Mouse (Mus musculus) frontal cortex, adult (tissue): ENCODE measurements around the gene Pgghg.
A peak's percentile ranks its signal among the peaks of the same experiment; 100 is the strongest.

ENCODE experiments used
- ATAC-seq: cut with Nextera tagmentation; 2 replicates; pipeline ENCODE4 v1.9.2; 2017; ENCODE audit warnings: mild to moderate bottlenecking, moderate library complexity, mixed read lengths; ENCODE audit not compliant: low TSS enrichment

Pgghg gene

DNA sequence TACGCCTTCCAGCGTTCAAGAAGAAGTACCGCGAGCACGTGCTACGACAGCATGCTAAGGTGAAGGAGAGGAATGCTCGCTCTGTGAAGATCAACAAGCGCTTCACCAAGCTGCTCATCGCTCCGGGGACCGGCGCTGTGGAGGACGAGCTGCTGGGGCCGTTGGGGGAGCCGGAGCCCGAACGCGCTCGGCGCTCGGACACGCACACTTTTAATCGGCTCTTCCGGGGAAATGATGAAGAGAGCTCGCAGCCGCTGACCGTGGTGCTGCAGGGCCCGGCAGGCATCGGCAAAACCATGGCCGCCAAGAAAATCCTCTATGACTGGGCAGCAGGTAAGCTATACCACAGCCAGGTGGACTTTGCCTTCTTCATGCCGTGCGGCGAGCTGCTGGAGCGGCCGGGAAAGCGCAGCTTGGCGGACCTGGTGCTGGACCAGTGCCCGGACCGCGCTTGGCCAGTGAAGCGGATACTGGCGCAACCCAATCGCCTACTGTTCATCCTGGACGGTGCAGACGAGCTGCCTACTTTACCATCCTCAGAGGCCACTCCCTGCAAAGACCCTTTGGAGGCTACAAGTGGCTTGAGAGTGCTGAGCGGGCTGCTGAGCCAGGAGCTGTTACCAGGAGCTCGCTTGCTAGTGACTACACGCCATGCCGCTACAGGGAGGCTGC, 18.7 kb upstream of the Pgghg start:
- peak; percentile 72; the same call in 1 of the 2 replicates for ATAC-seq

DNA sequence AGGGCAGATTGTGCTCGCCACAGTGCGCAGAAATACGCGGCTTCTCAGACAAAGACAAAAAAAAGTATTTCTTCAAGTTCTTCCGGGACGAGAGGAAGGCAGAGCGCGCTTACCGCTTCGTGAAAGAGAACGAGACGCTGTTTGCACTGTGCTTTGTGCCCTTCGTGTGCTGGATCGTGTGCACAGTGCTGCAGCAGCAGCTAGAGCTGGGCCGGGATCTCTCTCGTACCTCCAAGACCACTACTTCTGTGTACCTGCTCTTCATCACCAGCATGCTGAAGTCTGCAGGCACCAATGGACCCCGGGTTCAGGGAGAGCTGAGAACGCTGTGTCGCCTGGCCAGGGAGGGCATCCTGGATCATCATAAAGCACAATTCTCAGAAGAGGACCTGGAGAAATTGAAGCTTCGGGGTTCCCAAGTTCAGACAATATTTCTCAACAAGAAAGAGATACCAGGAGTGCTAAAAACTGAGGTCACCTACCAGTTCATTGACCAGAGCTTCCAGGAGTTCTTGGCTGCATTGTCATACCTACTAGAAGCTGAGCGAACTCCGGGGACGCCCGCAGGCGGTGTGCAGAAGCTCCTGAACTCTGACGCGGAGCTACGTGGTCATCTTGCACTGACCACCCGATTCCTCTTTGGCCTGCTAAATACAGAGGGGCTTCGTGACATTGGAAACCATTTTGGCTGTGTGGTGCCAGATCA, 18.0 kb upstream of the Pgghg start:
- peak; percentile 57; the same call in 1 of the 2 replicates for ATAC-seq

DNA sequence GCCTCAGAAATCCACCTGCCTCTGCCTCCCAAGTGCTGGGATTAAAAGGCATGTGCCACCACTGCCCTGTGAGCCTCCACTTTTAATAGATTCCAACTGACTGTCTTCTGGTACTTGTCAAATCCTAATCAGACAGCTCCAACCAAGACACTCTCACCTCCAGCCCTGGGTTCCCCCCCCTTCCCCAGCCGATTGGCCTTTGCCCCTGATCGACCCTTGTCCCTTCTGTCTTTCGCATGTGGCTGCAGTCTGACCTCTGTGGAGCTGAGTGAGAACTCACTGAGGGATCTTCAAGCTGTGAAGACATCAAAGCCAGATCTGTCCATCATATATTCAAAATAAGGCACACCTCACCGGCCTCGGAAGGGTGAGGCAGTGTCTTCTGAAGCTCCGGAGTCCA, 14.0 kb upstream of the Pgghg start:
- ATAC-seq, result no peak

DNA sequence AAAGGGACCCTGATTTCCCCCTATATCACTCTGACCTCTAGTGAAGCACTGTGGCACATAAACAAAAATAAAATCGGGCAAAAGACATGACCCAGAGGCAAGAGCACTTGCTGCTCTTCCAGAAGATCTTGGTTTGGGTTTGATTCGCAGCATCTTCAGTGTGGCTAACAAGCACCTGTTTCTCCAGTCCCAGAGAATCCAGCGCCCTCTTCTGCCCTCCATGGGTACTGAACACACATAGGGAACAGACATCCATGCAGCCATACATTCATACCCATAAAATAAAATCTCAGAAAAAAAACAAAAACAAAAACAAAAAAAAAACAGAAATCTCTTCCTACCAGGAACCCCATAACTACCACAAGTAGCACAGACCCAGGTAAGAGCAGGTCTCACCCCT, 2.8 kb upstream of the Pgghg start:
- ATAC-seq, result no peak

DNA sequence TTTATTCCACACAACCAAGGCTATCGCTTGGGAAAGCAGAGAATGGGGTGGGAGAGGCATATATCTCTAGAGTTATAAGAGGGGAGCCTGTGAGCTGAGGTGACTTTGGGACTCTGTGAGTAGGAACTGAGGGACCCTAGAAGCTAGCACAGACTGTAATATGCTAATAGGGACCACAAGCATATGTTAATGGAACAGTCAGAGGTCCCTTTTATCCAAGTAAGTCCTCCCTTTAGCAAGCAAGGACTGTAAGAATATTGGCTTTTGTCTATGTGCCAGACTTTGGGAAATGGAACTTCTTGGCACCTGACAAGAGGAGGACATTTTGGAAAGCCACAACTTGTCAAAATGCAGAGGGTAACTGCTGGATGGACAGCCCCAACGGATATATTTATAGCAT, 2.3 kb upstream of the Pgghg start:
- no peak for ATAC-seq

DNA sequence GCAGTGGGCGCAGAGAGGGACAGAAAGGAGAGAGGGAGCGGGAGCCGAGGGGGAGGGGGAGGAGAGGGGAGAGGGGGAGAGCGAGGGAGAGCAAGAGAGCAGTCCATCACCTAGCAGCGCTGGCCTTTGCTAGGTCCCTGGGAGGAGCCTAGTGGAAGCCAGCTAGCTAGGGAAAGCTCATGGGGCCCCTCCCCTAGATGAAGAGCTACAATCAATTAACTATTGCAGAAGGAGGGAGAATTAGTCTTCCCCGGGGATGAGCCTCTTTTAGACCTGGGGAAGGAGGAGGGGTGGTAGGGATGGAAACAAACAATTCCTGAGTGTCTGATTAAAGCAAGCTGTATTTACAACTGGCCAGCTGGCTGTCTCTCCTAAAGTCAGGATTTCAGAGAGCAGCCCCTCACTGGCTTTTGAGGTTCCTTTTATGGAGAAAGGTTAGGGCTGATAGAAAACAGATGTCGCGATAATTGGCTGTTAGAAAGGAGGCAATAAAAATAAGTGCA, 1.5 kb upstream of the Pgghg start:
- no peak for ATAC-seq

DNA sequence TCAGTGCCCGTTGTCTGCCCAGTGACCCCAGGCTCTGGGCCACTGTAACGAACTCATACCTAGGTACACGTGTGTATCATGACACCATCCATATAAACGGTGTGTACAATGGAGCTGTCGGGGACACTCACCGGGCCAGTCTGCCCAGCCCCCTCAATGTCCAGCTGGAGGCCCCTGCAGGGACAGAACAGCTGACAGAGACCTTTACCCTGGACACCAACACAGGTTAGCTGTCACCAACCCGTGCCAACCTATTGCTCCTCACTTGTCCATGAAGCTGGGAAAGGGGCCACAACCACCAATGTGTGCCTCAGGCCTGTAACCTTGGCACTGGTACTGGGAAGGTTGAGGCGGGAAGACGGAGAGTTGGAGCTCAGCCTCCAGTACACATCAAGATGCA, 1.1 kb downstream of the Pgghg start:
- no peak for ATAC-seq

DNA sequence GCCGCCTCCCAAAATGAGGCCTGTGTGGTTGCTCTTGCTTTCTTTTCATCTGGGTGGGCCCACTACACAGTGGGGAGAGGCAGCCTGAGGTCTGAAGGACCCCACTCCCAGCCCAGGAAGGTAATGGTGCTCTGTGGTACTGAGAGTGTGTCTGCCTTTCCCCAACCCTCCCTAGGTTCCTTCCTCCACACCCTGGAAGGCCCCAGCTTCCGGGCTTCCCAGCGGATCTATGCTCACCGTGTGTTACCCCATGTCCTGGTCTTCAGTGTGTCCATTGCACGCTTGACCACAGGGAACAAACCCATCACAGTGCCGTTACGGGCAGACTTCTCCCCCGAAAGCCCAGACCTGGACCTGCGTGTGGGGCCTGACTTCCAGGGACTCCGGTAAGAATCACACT, 1.6 kb downstream of the Pgghg start:
- no peak for ATAC-seq

DNA sequence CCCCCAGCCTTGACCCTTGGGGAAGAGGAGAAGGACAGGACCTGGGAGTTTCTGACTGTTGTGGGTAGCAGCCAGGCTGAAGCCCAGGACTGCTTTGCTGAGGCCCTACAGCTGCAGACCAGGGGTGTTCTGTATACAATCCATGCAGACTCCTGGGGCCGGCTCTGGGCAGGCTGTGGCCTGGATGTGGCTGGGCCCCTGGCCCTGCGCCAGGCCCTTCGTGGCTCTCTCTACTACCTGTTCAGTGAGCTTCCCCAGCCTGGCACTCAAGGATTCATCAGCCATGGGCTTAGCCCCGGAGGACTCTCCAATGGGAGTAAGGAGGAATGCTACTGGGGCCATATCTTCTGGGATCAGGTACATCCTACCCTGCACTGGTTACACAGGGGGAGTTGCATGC, 2.2 kb downstream of the Pgghg start:
- no peak for ATAC-seq

DNA sequence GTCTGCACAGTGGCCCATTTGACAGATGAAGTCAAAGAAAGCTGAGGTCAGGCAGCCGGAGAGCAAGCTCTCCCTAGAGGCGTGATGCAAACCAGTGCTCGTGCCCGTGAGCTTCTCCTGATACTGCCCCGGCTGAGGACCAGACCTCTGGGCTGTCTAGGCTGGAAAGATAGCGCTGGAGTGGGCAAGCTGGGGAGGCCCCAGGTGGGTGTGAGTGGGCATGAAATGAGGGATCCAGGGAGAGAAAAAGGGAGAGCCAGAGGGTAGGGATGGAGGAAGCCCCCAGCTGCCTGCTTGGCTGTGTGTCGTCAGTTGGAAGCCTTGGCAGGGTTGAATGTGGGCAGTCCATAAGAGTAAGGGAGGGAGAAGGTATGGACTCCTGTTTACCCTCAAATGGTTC, 3.0 kb downstream of the Pgghg start:
- no peak for ATAC-seq

DNA sequence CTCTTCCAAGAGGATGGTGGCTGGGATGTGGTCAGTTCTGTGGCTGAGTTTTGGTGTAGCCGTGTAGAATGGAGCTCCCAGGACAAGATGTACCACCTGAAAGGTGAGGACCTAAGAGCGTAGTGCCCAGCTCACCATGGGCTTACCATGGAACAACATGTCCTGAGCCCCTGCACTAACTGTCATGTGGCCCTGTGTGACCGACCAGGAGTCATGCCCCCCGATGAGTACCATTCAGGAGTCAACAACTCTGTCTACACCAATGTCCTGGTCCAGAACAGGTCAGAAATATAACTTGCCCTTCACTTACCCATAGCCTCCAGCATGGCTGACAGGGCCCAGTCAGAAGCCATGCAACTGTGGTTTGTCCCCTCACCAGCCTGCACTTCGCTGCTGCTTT, 4.1 kb downstream of the Pgghg start:
- ATAC-seq, result no peak

DNA sequence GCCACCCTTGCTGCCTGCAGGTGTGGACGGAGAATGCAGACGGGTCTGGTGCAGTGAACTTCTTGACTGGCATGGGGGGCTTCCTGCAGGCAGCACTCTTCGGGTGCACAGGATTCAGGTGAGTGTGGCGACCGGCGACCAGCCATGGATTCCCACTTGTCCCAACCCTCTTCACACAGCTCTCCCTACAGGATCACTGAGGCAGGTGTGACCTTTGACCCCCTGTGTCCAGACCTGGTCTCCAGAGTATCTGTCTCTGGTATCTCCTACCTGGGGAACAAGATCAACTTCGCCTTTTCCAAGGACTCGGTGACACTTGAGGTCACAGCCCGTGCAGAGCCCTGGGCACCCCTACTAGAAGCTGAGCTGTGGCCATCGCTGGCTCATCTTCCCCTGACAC, 5.1 kb downstream of the Pgghg start:
- no peak for ATAC-seq

DNA sequence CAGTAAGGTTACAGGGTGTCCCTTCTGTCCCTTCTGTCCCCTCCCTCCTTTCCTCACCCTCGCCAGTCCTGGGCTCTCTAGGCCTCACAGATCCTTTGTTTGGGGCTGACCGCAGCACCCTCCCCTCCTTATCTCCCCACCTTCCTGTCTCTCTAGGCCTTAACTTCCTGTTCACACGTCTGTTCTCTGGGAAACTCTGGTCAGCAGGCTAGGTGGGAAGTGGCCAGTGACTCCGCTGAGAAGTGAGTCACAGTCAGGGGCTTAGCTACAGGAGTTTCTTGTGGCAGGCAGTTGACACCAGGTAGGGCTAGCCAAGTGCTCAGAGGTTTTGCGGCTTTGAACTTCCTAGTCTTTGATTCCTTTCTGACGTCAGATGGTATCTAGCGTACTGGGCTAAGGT, 5.8 kb downstream of the Pgghg start:
- ATAC-seq, result no peak

DNA sequence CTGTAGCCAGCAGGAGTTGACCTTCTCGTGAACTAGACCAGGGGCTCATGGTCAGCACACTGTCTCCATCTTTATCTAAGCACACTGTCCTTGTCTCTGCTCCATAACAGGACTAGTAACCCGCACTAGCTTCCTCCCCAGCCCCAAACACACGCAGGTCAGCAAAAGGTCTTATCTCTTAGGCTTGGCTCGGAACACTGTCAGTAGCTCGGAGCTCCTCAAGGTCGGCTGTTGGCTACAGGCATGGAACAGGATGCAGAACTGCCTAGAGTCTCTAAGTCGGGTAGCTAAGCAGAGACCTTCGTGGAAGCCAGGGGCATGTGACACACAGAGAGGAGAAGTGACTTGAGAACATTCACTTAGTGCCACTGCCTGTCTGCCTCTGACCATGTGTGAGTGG, 7.0 kb downstream of the Pgghg start:
- no peak for ATAC-seq

DNA sequence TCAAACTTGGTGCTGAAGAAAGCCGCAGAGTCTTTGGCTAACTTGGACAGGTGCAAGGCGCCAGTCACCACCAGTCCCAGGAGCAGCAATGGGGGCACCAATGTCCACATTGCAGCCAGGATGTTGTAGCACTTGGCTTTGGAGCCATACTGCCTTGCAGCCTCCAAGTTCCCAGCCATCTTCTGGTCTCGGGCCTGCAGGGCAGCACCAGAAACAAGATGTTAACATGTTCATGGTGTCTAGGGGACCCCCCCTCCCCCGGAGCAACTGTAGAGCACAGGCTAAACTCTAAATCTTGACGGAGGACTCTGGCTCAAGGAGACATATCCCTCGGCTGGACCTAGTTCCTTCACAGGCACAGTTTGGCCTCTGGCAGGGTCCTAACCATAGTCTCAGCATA, 8.1 kb downstream of the Pgghg start:
- no peak for ATAC-seq

DNA sequence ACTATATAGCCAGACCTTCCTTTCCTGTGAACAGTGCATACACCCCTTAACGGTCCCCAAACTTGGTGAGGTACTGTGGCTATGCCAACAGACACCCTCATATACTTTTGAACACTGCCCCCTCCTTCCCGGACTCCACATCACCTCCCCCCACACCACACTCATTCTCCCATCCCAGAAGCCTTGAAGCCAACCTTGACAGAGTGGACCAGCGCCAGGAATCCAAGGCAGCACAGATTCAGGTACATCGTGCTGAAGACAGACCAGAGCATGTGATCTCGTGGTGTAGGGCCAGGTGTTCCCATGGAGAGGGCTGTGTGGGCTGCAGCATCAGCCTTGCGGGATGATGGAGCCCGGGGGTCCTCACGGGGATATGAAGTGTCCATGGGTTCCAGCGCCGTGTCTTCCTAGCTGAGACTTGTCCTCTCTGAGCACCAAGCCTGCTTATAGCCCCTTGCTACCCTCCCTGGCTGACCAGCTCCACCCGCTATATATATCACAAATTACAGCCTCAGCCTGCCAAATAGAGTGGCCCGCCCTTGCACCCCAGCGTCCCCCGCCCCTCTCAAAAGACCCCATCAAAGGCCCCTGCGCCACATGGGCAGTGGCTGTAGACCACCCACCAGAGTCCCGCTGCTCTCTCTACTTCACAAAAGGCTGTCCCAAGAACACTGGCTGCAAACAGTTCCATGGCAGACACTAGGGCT, 8.8 kb downstream of the Pgghg start, which contains the start of gene Ifitm5:
TSS of gene Ifitm5 (minus strand) at position 468 of the 707 bp plus-strand sequence.
- ATAC-seq, result no peak

DNA sequence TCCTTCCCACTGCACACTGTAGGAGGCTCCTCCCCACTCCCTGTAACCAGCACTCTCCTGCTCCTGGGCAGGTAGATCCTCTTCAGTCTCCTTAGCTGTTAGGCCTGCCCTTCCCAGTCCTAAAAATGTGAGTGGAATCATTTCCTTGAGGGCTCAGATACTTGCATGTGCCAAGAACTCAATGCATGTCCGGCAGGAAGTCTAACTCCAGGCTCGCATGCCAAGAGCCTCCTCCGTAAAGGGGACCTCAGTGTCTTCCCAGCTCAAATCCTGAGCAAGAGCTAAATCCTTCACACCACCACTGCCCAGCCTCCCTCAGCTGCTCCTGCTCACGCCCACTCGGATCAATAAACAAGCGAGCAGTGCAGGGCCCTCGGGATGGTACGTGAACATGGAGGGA, 9.9 kb downstream of the Pgghg start:
- no peak for ATAC-seq

DNA sequence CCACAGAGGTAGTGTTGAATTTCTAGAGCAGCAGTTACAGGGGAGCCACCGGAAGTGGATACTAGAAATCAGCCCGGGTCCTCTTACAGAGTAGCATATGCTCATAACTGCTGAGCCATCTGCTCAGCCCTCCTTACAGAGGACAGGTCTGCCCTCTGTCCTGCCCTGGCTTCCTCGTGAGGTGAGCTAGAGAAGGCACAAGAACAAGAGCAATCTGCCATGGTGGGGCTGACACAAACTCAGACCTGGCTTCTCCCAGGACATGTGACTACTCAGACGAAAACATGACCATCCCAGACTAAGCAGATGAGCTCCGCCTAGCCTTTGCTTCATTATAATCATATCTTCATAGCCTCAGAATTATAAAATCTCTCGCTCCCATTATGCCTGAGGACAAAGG, 10.6 kb downstream of the Pgghg start:
- no peak for ATAC-seq

DNA sequence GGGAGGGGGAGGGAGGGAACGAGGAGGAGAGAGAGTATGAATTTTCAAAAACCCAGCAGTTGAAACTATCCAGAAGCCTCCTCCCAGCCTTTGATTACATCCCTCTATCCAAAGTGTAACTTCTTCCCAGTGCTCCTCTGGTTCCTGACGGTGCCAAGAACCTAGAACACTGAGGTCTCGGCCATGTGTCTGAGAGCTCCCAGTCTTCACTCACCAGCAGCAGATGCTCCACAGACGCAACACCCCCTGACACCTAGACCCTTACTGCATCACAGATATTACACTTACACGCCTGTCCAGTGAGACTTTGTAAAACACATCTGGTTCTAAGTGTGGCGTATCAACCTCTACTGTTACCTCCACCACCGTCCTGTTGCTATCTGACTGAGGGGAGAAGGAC, 11.2 kb downstream of the Pgghg start:
- ATAC-seq, result no peak

DNA sequence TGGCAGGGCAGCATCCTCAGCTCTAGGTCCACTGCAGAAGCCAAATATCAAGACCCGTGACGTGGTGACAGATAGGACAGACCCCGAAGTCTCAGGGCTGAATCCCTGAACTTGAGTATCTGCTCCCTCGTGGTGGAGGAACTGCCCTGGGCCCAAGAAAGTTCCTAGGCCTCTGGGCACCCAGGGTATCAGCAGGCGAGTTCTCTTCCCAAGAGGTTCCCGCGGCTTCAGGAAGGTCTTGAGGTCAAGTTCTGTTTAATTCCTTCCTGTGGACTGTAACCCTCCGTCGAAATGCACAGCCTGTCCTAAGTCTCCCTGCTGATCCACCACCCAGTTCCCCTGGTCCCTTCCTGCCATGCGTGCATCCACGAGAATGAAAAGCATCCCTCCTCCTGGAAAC, 11.9 kb downstream of the Pgghg start:
- no peak for ATAC-seq

DNA sequence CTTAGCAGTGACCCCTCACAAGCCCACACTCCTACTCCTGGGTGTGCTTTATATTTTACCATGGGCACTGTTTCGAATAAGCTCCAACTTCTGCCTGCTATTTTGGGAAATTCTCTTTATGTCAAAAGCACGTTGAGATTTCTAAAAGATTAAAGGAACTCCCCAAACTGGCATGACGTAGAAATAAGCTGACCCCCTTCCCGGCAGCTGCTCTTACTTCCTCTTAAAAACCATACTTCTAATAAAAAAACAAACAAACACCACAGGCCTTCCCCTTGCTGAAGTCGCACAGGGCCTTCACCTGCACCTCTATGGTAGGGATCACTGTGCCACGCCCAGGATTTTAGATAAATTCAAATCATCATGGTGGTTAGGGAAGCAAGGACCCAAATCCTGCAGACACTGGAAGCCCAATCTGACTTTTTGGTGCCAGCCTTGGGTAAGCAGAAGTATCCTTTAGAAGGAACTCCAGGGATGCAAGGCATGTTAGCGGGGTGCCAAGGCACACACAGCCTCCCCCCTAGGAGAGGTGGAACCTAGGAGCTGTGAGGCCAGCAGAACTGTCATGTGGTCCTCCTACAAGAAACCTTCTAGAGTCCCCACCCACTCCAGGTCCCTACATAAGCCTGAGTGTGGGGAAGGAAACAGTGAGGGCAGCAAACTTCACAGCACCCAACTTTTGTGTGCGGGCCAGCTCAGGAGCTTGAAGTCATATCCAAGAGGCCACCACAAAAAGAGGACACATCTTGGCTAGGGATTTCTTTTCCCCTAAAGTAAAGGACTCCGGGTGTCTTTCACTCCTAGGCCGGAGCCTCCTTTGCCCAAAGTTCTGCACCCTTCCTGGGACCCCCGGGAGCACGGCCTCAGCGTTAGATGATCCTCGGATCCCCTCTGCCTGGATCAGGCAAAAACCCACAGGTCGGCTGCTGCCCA, 12.9 kb downstream of the Pgghg start:
- ATAC-seq, result no peak

DNA sequence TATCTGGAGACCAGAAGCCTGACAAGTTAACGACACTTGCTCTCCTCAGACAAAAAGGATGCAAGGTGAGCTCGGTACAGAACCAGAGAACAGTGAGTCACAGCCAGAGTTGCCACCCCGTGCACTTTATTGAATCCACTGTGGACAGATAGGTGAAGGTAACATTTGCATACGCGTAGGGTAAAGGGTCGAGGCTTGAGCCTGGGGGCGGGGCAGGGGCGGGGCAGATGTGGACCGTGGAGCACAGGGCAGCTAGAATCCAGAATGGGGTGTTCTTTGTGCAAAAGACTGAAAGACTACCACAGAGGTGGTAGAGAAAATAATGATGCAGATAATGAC, 13.5 kb downstream of the Pgghg start:
- ATAC-seq, result no peak
